Mouse (Mus musculus) liver, embryonic 13.5 days (tissue): ENCODE results near the gene Sprr2i. TPM values are rescaled to one million over a fixed set of nuclear protein-coding genes. Genes with fewer than 3 reads are reported as not detected.

Experiments
- ATAC-seq: fragments of 200-750 bp; cut with Nextera tagmentation; 2 replicates; pipeline ENCODE4 v1.8.0; 2017; ENCODE audit warnings: low read depth, mild to moderate bottlenecking, moderate number of reproducible peaks, moderate library complexity
- DNase-seq: peaks from one replicate; pipeline ENCODE4 v3.0.0; 2022
- H3K27ac ChIP-seq: fragments of 300-500 bp; sonication (generic); 2 replicates; pipeline ENCODE4 v1.5.1; 2015; ENCODE audit warnings: moderate library complexity, mild to moderate bottlenecking, inconsistent platforms
- H3K27me3 ChIP-seq: fragments of 300-500 bp; sonication (generic); 2 replicates; pipeline ENCODE4 v1.6.1; 2015; ENCODE audit warnings: mild to moderate bottlenecking, inconsistent platforms
- H3K36me3 ChIP-seq: fragments of 300-500 bp; sonication (generic); 2 replicates; pipeline ENCODE4 v1.6.1; 2015; ENCODE audit warnings: mild to moderate bottlenecking, inconsistent platforms
- H3K4me1 ChIP-seq: fragments of 300-500 bp; sonication (generic); replicated peaks from 2 replicates; pipeline ENCODE4 v1.6.1; 2015; ENCODE audit warnings: inconsistent platforms
- H3K4me2 ChIP-seq: fragments of 300-500 bp; sonication (generic); 2 replicates; pipeline ENCODE4 v1.6.1; 2015; ENCODE audit warnings: inconsistent platforms, mild to moderate bottlenecking, moderate library complexity
- H3K4me3 ChIP-seq: fragments of 300-500 bp; sonication (generic); replicated peaks from 2 replicates; pipeline ENCODE4 v1.5.1; 2015; ENCODE audit warnings: mild to moderate bottlenecking, inconsistent platforms
- H3K9ac ChIP-seq: fragments of 300-500 bp; sonication (generic); 2 replicates; pipeline ENCODE4 v1.6.1; 2015; ENCODE audit warnings: mild to moderate bottlenecking, inconsistent platforms
- H3K9me3 ChIP-seq: fragments of 300-500 bp; sonication (generic); replicated peaks from 2 replicates; pipeline ENCODE4 v1.6.1; 2016; ENCODE audit warnings: inconsistent platforms
- WGBS: fragments of 180-500 bp; shearing (Covaris S2); methylation state at CpG from one replicate; pipeline ENCODE4 v1.1.7; 2015; ENCODE audit not compliant: insufficient replicate concordance; 5-methylcytosine and 5-hydroxymethylcytosine counted together
- polyA plus RNA-seq: library from polyadenylated mRNA; unstranded; fragments of >200 nt; fragmentation: Nextera tagmentation; extraction: Ambion mirVana; gene quantifications from 2 replicates; pipeline ENCODE4 v1.2.1, GENCODE M21; 2015

The Sprr2i gene
- polyA plus RNA-seq, 1 experiment from 2014 or later = not detected

GRCm38 (mm10) chr3:92458620-92459019, 50.8 kb downstream of the Sprr2i start, which contains the start of gene Sprr3:
Gene Sprr3, minus strand, starts transcription at chr3:92458720.
- DNase-seq = no peak
- no peak within 1 kb of the TSS for H3K27ac ChIP-seq
- WGBS = 43% methylated on average over 2 of the region's 2 CpGs

More at GRCm38 (mm10) chr3:92458620-92459019, 50.8 kb downstream of the Sprr2i start, which contains the start of gene Sprr3:
- H3K4me2 ChIP-seq = no peak within 1 kb of the TSS
- H3K9me3 ChIP-seq = no peaks in the 10 kb centered on the region
- no peak within 1 kb of the TSS for H3K4me3 ChIP-seq
- no peak for ATAC-seq
- H3K36me3 ChIP-seq = no peaks in the 10 kb centered on the region
- H3K4me1 ChIP-seq = no peaks in the 10 kb centered on the region
- no peak within 1 kb of the TSS for H3K9ac ChIP-seq
- H3K27me3 ChIP-seq = no peaks in the 10 kb centered on the region

Other genes with a start within 250 kb of the Sprr2i start
- 0.06 TPM in 1 of 2 replicates, not detected in the other for gene Sprr2a1, start 192.2 kb upstream of the Sprr2i start, polyA plus RNA-seq
- 0.44 and 0.61 TPM in 2 replicates for gene Sprr2a2, start 192.1 kb upstream of the Sprr2i start, polyA plus RNA-seq
- not detected in 2 replicates for gene Sprr2a3, start 122.6 kb upstream of the Sprr2i start, polyA plus RNA-seq
- not detected in 2 replicates for gene Sprr2b, start 91.4 kb upstream of the Sprr2i start, polyA plus RNA-seq
- gene Sprr2d, start 68.9 kb upstream of the Sprr2i start, polyA plus RNA-seq = not detected in 2 replicates
- gene Sprr2e, start 55.8 kb upstream of the Sprr2i start, polyA plus RNA-seq = not detected in 2 replicates
- gene Sprr2f, start 42.8 kb upstream of the Sprr2i start, polyA plus RNA-seq = not detected in 2 replicates
- not detected in 2 replicates for gene Sprr2h, start 22.3 kb upstream of the Sprr2i start, polyA plus RNA-seq
- gene Sprr2j-ps, start 10.1 kb downstream of the Sprr2i start, polyA plus RNA-seq = not detected in 2 replicates
- gene Gm9774, start 21.4 kb downstream of the Sprr2i start, polyA plus RNA-seq = 9.1 and 10.0 TPM in 2 replicates
- not detected in 2 replicates for gene Sprr2k, start 24.6 kb downstream of the Sprr2i start, polyA plus RNA-seq
- gene Sprr1b, start 30.8 kb downstream of the Sprr2i start, polyA plus RNA-seq = not detected in 2 replicates
- gene Sprr3, start 50.7 kb downstream of the Sprr2i start, polyA plus RNA-seq = not detected in 2 replicates
- gene Sprr1a, start 77.9 kb downstream of the Sprr2i start, polyA plus RNA-seq = not detected in 2 replicates
- not detected in 2 replicates for gene Sprr4, start 92.5 kb downstream of the Sprr2i start, polyA plus RNA-seq
- not detected in 2 replicates for gene 2310046K23Rik, start 126.5 kb downstream of the Sprr2i start, polyA plus RNA-seq
- 0.05 and 0.10 TPM in 2 replicates for gene Ivl, start 165.7 kb downstream of the Sprr2i start, polyA plus RNA-seq
- gene Smcp, start 181.0 kb downstream of the Sprr2i start, polyA plus RNA-seq = not detected in 2 replicates
- not detected in 2 replicates for gene 2210017I01Rik, start 199.5 kb downstream of the Sprr2i start, polyA plus RNA-seq
- not detected in 2 replicates for gene Lce6a, start 213.7 kb downstream of the Sprr2i start, polyA plus RNA-seq
- gene Lce1a1, start 240.3 kb downstream of the Sprr2i start, polyA plus RNA-seq = not detected in 2 replicates
- gene Lce1b, start 248.9 kb downstream of the Sprr2i start, polyA plus RNA-seq = not detected in 2 replicates